Mouse (Mus musculus) erythroblast, adult 5-6 weeks (primary cell): Measurements from ENCODE around the gene Dennd6a. TPM values are rescaled to one million over a fixed set of nuclear protein-coding genes. Genes with fewer than 3 reads are reported as not detected.
"Not testable (repeated sequence)": the region's sequence is repeated elsewhere in the genome, so short reads cannot be mapped to it uniquely, and the experiment has no call there.

Experiments used
- ATAC-seq: replicated peaks from 2 replicates; pipeline ENCODE4 v1.8.0; 2016; ENCODE audit warnings: moderate number of reproducible peaks, mild to moderate bottlenecking, moderate TSS enrichment, inconsistent platforms; ENCODE audit not compliant: poor library complexity, low FRiP score, severe bottlenecking
- total RNA-seq, 2 experiments: library from RNA; stranded (forward) in 1 of 2; stranded (reverse) in 1 of 2; fragments of 150-400 nt in 1 of 2; fragments of 200-764, 138-1000 nt in 1 of 2; gene quantifications; 2 replicates each; pipeline versions ENCODE4 v1.2.3 to v1.2.4; 2015 to 2017; ENCODE audit warnings: low replicate concordance in 2 of 2

Dennd6a gene
- total RNA-seq, 2 experiments from 2014 or later = 7.3 to 11.6 TPM

- not testable (repeated sequence) for ATAC-seq
These were observed 101.0 kb downstream of the Dennd6a start for GRCm38 (mm10) chr14:26674476-26675169.

- ATAC-seq = peak; percentile 93
These were observed 101.7 kb downstream of the Dennd6a start for GRCm38 (mm10) chr14:26675371-26675770.

DNA sequence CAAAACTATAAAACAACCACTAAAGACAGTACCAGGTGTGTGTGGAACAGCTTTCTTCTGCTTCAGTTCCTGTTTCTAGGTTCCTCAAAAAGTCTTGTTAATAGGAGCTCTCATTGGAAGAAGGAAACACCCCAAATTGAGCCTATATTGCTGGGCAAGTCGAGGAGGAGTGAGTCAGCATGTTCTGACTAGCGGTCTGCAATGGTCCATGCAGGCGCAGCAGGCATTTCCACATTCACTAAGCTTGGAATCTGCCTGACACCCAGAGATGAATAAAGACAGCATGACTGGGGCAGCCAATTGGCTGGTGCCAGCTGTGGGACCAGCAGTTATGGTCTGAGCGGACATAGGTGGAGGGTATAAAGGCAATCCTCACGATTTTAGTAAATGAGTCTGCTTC is 102.1 kb downstream of the Dennd6a start:
- peak; percentile 95 for ATAC-seq

Other genes with a start within 250 kb of the Dennd6a start
- 22.1 and 33.0 TPM in 2 replicates for gene Slmap, start 38.9 kb upstream of the Dennd6a start, total RNA-seq (2015; ENCODE audit: low replicate concordance)
- gene Slmap, start 38.9 kb upstream of the Dennd6a start, total RNA-seq (2017; ENCODE audit: low replicate concordance) = 27.9 and 42.7 TPM in 2 replicates
- 66.7 and 100 TPM in 2 replicates for gene Arf4, start 64.2 kb downstream of the Dennd6a start, total RNA-seq (2015; ENCODE audit: low replicate concordance)
- 10.5 and 37.7 TPM in 2 replicates for gene Arf4, start 64.2 kb downstream of the Dennd6a start, total RNA-seq (2017; ENCODE audit: low replicate concordance)
- 2.5 and 4.0 TPM in 2 replicates for gene Pde12, start 96.0 kb downstream of the Dennd6a start, total RNA-seq (2015; ENCODE audit: low replicate concordance)
- 3.1 and 3.7 TPM in 2 replicates for gene Pde12, start 96.0 kb downstream of the Dennd6a start, total RNA-seq (2017; ENCODE audit: low replicate concordance)
- gene Dnah12, start 119.4 kb downstream of the Dennd6a start, total RNA-seq (2015; ENCODE audit: low replicate concordance) = 0.21 and 0.38 TPM in 2 replicates
- 0.14 and 1.0 TPM in 2 replicates for gene Dnah12, start 119.4 kb downstream of the Dennd6a start, total RNA-seq (2017; ENCODE audit: low replicate concordance)